Mouse (Mus musculus): ENCODE measurements around the gene Mosmo.

Mosmo gene

GRCm38 (mm10) chr7:120771389-120771788 is 94.0 kb downstream of the Mosmo start:
- no peak for DNase-seq (ENCODE audit: low read depth)

- no peak for DNase-seq (ENCODE audit: low read depth)
These were observed 100.6 kb downstream of the Mosmo start for GRCm38 (mm10) chr7:120778012-120778411.
